Mouse (Mus musculus): ENCODE measurements at regions not wholly inside any gene's neighbourhood (a gene's known extent, or its start where the extent isn't known, plus 50 kb on each side); places are given as distances from the start of the nearest gene placed in this dataset.

DNA sequence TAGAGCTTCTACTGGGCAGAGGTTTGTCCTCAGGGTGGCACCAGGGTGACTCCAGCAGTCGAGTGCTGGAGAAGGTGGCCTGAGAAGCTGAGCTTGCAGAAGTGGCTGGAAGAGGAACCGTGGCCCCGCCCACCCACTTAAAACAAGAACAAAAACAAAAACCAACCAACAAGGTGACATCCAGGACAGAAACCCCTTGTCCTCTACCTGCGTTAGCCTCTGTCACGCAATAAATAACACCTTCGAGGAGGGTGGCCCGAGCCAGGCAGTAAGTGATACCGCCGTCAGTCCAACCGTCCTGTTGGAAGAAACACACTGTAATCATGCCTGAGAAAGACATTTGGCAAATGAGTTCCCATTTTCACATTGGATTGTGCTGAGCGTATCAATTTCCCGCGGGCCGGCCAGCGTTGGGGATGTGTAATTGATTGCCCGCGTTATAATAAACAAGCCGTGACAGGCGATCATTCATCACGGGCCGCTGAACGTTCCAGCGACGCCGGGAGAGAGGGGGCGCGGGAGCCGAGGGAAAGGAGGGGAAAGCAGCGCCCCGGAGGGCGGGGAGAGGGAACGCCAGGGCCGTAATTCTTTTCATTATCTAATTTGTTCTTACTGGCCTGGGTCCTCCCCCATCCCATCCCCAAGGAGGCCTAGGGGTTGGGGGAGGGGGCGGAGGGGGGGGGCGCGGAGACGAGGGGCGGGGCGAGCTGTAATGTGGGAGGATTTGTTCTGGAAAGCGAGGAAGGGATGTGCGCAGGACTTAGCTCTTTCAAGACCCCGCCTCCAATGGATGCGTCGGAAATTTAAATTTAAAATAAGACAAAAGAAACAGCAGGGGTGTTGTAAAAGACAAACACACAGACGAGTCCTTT is 135.6 kb downstream of the 2410131K14Rik start:
- peak; percentile 42 for DNase-seq (ENCODE audit: low read depth)

DNA sequence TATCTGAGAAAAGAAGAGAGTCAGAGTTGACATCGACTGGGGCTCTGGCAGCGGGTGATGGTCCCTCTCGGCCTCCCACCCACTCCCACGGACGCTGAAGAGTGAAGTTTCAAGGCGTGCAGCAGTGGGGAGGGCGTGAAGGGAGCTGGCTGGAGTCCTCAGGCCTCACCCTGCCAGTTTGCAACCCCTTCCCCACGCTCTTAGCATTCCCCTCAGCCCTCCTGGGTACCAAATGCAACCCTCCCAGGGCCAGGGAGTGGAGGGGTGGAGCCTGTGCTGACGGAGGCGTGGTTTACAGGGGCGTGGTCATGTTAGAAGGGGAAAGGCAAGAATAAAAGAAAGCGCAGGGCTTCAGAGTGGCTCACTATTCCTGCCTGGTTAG is 136.3 kb downstream of the 2410131K14Rik start:
- DNase-seq (ENCODE audit: low read depth), result peak; percentile 71

DNA sequence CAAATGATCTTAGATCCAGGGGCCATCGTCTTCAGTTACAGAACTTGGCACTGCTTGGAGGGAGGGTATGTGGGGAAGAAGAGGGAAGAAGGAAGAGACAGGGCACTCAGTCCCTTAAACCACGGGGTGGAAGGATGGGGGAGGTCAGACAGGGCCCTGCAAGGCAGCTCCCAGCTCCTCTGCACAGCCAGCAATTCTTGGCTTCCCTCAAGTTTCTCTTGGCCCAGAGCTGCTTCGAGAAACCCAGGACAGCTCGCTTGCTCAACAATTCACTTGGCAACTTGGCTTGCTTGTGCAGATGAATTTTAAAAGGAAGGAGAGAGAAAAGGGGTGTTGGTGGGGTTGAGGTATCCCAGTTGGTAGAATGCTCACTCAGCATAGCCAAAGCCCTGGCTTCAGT is 141.1 kb downstream of the 2410131K14Rik start:
- DNase-seq (ENCODE audit: low read depth), result no peak

DNA sequence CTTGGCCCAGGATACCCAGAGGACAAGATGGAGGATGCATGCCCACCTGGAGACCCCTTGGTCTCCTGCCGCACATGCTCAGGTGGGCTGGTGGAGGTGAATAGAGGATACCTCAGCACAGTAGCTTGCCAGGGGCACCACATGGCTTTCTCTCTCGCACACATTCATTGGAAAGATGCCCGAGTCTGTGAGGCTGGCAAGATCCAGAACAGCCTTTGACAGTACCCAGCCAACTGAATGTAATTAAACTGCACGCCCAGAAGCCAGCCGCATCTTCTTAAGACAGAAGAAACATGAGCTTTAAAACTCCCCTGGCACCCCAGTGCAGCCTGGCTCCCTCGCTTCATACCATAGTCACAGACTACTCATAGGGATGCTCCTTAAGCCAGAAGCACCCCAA is 143.4 kb downstream of the 2410131K14Rik start:
- no peak for DNase-seq (ENCODE audit: low read depth)

DNA sequence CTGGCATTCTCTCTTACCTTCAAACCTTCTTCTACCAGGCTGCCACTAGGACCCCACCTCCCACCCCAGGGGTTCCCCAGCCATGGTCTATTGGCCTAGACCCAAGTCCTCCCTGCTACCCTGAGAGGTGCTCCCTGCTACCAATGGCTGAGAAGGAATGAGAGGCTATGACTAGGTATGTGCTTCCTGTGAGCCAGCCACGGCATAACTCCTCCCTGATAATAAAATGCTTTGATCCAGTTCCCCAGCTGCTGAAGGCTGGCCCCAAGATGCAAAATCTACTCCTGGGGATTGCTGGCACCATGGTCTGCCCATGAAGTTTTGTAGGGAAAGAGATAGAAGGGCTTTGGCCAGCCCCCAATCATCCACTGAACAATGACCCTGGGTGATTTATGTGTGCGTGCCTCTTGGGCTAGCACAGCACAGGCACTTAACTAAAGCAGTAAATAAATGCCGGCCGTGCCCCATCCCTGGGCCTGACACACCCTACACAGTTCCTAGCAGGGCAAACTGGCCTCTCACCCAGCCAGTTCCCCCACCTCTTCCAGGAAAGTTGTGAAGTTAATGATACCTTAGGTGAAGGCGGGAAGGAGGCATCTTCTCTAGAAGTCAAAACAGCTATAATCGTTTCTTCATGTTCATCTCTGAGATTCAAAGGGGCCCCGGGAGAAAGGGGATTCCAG is 145.8 kb downstream of the 2410131K14Rik start:
- DNase-seq (ENCODE audit: low read depth), result no peak

DNA sequence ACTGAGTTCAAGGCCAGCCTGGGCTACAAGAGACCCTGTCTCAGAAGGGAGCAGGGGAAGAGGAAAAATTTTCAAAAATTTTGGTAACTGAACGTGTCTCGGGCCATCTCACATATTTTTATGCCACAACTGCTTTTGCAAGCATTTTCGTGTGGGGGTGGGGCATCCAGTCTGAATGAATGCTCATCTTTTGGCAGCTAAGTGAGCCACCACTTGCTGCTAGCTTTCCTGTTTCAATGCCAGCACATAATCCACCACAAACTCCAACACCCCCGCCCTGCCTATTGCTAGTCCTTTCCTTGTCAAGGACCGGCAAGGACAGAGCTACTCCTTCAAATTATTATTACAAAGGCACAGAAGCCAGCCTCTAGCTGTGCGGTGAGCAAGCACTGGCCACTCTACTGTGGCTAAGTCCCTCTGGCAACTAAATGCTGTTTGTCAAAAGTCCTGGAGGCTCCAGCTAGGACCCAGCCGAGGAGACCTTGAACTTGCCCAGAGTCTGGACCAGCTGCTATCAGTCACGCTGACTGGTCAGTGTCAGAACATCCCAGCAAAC is 148.0 kb downstream of the 2410131K14Rik start:
- DNase-seq (ENCODE audit: low read depth), result no peak

DNA sequence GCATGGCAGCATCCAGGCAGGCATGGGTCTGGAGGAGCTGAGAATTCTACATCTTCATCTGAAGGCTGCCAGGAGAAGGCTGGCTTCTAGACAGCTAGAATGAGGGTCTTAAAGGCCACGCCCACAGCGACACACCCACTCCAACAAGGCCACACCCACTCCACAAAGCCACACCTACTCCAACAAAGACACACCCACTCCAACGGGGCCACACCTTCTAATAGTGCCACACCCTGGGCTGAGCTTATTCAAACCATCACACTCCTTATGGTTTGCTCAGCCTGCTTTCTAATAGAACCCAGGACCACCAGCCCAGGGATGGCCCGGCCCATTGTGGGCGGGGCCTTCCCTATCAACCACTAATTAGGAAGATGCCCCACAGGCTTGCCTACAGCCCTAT is 149.0 kb downstream of the 2410131K14Rik start:
- no peak for DNase-seq (ENCODE audit: low read depth)

DNA sequence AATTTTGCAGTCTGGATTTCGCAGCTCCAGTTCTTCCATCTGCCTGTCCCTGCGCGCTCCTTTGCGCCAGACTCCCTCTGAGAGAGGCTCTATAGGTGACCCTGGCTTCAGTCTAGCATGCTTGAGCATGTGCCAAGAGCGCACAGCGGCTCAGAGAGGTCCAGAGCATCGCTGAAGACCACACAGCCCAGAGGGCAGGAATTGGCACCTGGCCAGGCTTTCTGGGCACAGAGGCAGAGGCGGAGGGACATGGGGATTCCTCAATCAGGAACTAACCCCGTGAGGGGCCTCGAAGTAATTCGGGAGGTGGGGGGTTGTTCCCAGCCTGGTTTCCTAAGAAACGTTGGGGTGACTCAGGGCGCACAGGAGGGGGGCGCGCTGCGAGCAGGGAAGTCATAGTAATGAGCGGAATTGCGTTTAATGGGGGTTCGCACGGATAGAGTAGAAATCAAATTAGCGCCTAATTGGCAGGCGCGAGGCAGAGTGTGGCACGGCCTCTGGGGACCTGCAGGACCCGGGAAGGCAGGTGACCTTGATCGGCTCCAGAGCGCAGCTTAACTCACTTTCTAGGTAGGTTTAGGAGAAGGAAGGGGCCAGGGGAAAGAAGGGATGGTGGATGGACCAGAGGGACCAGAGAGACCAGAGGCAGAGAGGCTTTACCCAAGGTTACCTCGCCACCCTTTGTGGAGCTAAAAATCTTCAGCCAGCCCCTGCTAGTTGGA is 151.1 kb downstream of the 2410131K14Rik start:
- DNase-seq (ENCODE audit: low read depth), result no peak

DNA sequence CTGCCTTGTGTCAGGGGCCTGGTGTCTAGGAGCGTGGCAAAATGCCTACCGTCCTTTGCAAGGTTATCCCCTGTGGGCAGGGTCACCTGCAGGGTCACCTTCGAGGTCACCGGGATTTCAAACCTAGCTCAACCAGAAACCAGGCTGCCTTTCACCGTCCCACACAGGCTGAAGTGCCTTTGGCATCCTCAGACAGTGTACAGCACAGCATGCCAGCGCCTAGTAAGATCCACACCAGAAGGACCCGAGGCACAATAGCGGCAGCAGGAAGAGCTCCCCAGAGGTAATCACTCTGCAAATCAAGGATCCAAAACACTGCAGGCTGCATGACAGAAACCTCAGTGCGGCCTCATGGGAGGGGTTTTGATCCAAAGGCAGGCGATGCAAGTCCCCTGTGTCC is 155.9 kb downstream of the 2410131K14Rik start:
- no peak for DNase-seq (ENCODE audit: low read depth)

DNA sequence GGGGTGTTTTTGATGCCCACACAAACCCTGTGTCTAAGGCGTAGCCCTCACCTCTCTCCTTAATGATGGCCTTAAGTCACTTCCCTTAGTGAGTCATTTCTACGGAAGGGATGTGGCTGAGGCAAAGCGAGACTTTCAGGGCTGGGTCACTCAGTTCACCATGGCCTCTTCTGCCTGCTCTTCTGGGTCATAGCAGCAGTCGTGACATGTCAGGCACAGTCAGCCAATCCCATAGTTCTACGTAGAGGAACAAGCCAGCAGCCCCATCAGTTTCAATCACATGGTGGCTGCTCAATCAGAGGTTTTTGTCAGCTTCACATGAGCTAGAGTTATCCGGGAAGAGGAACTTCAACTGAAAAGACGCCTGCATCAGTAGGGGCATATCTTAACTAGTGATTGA is 156.1 kb upstream of the Med13l start:
- peak; percentile 20 for DNase-seq (ENCODE audit: low read depth)

DNA sequence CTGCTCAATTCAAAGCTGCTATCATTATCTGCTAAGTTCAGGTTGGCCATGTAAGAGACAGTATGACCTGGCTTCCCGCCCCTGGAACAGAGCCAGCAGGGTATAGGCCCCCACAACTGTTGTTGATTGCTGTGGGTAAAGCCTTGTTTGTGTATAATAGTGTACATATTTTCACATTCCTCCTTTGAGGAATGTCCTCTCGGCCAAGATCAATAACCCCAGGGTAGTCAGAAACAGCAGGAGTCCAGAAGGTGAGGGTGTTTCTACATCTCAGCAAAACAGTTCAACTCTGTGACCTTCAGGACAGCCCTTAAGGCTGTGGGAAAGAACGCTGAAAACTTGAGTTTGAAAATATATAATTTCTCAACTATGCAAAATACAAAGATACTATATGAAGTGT is 155.1 kb upstream of the Med13l start:
- no peak for DNase-seq (ENCODE audit: low read depth)

DNA sequence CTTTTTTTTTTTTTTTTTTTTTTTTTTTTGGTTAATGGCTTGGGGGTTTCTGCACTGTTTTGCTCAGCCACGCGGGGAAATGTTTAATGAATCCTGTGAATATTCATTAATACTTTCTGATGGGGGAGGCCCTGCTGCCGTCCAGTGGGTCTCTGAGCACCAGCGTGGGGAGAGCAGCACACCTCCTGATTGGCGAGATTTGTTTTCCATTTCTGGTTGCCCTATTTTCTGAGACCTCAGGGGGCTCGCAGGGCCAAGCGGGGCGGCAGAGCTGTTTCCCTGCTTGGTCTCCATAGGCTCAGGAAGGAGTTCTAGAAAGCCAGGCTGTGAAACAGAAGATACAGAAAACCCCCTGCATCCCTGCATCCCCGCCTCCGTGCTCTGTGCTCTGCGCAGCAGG is 153.0 kb upstream of the Med13l start:
- no peak for DNase-seq (ENCODE audit: low read depth)

DNA sequence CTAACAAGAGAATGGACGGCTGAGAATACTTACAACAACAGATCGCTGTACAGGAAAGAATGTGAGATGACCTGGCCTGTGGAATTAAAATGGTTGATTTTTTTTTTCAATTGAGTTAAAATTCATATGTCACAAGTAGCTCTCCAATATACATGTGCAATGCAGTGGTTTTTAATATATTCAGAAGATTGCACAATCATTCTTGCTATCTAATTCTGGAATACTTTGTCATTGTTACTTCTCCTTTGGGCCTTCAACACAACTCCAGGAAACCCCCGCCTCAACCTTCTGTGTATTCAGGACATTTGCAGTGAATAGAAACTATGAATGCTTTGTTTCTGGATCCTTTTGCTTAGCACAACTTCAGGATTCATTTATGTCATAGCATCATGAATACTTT is 152.5 kb upstream of the Med13l start:
- no peak for DNase-seq (ENCODE audit: low read depth)

DNA sequence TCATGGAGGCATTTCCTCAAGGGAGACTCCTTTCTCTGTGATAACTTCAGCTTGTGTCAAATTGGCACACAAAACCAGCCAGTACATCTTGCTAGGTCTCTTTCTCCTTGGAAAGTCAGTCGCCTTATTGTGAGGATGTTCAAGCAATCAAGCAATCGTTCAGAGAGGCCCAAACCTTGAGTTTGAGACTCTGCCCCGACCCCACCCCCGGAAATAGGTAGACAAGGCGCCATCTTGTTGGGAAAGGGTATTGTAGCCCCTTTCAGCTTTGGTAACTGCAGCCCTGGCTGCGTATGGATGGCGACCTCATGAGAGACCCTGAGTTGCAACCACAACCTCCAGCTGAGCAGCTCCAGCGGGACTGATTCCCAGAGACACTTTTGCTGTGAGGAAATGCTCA is 151.7 kb upstream of the Med13l start:
- no peak for DNase-seq (ENCODE audit: low read depth)

DNA sequence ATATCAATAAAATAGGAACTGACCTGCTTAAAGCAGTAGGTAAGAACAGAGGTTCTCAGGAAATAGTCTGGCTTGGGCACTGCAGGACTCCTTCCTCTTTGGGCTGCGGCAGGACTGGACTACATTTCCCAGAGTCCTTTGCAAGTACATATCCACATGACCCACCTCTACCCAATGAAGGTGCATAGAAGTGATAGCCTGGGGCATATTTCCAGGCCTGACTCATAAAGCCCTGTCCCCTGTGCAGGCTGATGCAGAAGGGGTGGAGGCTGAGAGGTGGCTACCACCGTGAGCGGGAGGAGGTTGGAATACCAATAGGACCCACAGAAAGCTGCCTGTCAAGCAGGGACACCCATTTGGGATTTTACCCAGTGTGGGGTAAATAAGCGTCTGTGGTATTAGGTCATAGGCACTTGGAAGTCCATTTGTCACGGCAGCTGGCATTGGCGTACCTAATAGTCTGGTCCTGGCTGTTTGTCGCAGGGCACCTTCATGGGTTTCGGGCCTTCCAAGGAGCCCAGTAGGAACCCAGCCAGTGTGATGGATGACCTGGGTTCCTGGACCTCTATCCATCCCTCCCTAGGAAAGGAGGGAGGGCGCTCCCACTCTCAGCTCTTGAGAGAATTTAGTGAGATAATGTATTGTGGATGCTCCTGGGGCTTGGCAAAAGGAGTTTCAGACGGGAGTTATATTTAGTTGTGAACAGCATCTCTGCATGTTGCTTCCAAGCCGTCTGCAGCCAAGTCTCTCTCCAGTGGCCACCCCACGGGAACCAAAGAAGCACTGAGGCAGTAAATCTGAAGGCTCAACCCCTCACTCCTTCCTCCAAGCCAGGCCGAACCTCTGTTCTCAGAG is 146.8 kb upstream of the Med13l start:
- peak; percentile 72 for DNase-seq (ENCODE audit: low read depth)

DNA sequence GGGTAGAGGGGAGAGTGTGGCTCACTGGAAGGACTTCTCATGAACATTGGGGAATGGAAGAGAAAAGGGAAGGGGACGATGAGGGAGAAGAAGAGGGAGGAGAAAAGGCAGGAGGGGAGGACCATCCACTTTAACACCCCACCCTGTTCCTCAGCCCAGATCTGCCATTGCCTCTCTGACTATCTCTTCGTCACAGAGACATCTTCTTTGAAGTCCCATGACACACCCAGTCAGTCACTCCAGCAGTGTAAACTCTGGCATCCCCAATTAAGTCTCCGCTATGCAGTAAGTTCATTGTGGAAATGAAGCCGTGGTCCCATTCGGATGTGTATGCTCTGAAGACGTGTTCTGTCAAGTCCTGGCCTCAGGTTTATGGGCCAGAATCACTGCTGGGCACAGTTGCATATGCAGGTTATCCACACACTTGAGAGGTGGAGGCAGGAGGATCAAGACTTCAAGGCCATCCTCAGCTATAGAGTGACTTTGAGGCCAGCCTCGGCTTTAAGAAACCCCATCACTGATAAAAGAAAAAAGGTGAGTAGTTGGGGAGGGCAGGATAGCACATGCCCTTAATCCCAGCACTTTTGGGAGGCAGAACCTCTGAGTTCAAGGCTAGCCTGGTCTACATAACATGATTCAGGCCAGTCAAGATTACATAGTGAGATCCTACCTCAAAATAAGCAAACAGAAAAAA is 141.0 kb upstream of the Med13l start:
- DNase-seq (ENCODE audit: low read depth), result no peak

DNA sequence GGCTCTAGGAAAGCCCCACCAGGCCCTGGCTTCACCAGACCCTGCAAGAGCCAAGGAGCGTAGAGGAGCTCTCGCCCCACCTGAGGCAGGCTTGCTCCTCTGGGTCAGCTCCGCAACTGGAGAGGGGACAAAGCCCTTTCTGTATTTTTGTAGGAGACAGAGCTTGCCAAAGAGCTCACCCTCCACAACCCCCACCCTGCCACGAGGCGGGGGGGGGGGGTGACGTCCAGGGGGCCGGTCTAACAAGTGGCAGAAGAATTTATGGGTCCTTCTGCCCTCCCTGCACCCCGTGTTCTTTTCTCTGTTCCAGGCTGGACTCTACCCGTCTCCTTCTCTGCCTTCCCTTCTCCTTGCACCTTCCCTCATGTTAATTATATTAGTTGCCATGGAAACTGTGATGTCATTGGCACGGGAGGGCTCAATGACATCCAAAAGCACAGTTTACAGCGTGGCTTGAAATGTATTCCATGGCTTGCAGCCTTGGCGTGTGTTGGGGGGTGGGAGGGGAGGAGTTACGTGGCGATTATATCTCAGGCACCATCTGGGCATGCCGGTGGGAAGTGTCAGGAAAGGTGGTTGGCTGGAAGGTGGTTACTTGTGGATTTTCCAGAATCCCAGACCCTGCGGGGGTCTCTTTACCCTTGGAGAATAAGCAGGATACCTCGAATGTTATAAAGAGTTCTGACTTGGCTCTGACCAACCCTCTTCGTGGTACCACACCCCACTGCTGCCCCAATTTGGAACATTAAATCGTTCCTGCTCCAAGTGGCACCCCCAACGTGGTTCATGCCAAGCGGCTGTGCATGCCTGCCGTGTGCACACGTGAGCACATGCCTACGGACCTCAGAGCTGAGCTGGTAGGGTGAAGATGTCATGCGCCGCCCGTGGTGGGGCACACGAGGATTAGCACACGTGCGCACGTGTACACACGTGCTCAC is 138.3 kb upstream of the Med13l start:
- DNase-seq (ENCODE audit: low read depth), result no peak

DNA sequence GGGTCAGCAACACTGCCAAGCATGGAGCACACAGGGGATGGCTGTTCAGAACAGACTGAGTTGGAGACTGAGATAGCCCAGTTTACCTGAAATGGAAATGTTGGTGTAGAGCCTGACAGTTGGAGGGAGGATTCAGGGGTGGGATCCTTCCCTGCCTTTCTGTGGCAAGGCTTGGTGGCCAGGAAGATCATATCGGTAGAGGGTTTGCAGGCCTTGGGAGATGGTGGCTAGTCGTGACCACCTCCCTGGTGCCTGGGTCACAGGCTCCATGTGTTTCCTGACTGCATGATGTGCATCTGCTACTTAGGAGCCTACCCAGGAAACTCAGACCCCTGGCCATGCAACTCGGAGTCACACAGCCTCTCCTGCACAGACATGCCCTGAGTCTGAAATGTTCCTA is 136.3 kb upstream of the Med13l start:
- no peak for DNase-seq (ENCODE audit: low read depth)

DNA sequence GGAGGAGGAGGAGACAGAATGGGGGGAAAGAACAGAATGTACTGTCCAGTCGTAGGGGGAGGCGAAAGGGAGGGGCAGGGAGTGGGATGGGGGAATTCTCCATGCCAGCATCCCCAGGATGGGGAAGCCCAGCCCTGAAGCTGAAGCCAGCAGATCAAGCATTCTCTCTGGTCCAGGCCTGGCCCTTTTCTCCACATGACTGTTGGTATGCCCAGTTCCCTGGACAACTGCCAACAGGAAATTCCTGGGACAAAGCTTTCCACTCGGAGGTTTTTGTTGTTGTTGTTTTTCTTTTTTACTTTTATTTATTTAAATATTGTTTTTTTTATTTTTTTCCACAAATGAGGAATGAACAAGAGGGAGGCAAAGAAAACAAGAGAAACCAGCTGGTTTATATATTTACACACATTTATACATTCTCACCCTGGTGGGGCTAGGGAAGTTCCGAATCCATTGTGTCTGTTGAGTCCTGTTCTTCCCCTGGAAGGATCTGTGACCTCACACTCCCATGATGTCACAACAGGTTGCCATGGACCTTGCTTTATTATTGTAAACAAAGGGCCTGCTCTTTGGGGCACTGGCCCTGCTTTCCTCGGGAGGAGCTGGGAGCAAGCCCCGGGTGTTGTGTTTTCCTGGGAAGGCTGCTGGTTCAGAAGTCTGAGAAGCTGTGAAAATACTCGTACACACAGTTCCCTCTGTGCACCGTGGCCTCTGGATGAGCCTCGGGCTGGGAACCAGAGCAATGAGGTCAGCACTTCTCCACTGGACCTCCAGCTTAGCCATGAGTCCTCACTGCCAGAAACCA is 135.5 kb upstream of the Med13l start:
- DNase-seq (ENCODE audit: low read depth), result no peak

Measured in naive thymus-derived CD4-positive, alpha-beta T cell, adult 2 months (primary cell).